Mouse (Mus musculus) thymus, postnatal 0 days (tissue): ENCODE data around the gene Slc25a17. TPM values are rescaled to one million over a fixed set of nuclear protein-coding genes. Genes with fewer than 3 reads are reported as not detected.

Source experiments
- DNase-seq: peaks from one replicate; pipeline ENCODE4 v3.0.0-alpha.2; 2015; ENCODE audit warnings: low spot score
- polyA plus RNA-seq: library from polyadenylated mRNA; unstranded; fragments of >200 nt; fragmentation: Nextera tagmentation; extraction: Ambion mirVana; gene quantifications from 2 replicates; pipeline ENCODE4 v1.2.1, GENCODE M21; 2015

The Slc25a17 gene
- 105 and 106 TPM in 2 replicates for polyA plus RNA-seq

DNA sequence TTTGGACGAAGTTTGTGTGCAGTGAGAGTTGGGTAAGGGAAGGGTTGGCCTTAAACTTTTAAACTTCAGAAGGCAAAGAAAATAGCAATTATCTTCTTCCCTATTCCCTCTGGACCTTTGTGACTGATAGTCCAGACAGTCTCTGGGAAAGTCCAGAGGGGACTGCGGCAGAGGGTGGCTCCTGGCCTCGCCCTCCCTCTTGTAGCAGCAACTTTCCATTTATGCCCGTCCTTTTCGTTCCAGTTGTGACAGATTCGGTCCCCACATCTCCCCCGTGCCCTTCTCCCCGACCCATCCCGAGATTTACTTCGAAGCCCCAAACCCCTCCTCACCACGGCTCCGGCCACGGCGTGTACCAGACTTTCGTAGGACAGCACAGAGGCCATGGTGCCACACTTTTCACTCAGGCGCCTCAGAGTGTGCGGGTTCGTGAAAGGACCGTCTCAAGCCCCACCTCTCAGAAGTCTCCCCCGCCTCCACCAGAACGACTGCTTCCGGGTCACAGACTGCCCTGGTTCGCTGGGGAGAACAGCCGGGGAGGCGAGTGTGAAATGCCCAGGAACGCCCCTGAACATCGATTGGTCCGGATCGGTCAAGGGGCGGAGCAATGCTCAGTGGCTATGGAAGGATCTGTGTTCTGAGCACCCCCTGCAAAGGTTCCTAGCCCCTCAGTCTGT is at the start of gene Slc25a17:
Slc25a17 (minus strand) TSS at position 468 of the 677 bp plus-strand sequence.
- DNase-seq, result peak; percentile 97

DNA sequence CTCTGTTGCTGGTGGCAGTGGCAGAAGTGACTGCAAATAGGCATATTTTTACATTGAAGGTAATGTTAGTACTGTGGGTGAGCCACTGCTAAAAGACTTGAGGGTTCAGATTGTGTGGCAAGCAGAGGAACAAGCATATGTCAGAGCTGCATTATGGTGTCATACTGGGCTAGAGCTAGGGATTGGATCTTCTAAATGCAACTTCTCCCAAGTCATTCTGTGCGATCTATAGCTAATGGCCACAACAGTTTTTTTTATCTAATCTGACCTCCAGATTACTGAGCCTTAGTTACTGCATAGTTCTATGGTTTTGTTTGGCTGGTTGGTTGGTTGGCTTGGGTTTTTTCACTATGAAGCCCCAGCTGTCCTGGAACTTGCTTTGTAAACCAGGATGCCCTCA is 47.6 kb upstream of the Slc25a17 start, which contains the start of gene Dnajb7:
Dnajb7 (minus strand) TSS at position 101 of the 400 bp plus-strand sequence.
- DNase-seq, result no peak

DNA sequence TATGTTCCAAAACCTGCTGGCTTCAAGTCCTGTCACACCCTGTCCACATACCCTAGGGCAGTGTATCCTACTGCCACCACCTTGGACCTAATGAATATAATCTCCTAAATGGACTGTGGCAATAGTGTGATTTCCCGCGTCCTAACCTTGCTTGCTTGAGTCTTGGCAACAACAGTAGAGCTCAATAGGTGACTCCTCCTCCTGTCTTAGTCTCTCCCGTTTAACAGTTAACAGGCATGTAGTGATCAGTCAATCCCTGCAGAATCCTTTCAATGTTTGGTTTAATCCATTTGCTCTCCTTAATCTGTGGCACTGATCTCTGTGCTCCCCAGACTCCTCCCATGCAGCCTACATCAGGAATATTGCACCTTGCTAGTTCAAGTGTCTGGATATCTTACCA is 44.4 kb upstream of the Slc25a17 start:
- DNase-seq, result no peak

DNA sequence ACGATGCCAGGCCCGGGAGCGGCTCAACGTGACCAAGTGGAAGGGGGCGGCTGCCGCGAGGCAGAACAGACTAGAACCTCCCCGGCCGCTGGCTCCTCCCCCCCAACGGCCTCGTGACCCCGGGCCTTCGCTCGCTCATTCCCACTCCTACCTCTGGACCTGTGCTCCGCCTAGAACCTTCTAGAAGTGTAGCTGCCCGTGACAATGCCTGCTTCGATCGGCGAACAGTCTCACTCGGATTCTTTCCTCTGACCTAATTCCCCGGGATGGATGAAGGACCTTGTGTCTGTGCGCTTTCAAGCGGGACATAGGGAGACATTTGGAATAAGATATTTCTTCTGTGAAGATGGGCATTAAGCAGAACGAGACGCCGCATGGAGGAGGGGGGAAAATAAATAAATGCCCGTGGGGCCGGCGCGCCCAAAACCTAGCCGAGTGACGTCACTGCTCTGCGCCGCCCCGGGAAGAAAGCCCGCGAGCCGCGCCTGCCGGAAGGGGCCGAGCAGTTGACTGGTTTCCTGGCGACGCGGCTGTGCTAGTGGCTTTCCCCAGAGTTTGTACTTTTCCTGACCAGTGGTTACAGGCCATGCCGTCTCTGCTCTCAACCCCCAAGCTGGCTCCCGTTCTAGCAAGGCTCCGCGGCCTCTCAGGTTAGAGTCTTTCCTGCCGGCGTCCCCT is 39.2 kb upstream of the Slc25a17 start, which contains the start of the genes St13 and Xpnpep3:
St13 (minus strand) TSS at position 440 of the 678 bp plus-strand sequence.
Xpnpep3 (plus strand) TSS at position 501 of the 678 bp plus-strand sequence.
- DNase-seq, result peak; percentile 95

DNA sequence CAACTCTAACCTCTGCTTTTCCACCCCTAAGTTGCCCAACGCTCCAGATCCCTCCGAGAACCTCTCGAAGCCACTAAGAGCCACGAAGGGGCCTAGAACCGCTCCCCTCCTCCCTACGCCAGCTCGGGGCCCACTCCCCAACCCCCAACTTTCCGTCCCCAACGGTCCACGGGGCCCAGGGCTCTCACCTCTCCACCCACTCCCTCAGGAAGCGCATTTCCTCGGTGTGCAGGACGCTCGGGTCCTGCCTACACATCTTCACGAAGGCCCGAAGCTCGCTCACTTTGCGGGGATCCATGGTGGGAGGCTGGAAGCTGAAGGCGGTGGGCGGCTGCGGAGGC is 38.7 kb upstream of the Slc25a17 start:
- DNase-seq, result no peak

DNA sequence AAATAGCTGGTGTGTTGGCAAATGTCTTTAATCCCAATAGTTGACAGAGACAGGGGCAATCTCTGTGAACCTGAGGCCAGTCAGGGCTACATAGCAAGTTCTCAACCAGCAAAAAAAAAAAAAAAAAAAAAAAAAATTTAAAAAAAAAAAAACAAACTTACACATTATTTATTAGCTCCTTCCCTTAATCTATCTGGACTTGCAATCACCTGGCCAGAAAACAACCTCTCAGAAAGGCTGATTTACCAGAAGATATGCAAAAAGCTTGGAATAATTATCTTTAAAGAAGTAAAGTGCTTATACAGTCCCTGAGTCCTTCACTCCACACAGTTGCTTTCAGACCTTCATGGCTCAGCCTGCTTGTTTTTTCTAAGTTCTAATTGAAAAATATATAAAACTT is 37.6 kb upstream of the Slc25a17 start:
- no peak for DNase-seq

DNA sequence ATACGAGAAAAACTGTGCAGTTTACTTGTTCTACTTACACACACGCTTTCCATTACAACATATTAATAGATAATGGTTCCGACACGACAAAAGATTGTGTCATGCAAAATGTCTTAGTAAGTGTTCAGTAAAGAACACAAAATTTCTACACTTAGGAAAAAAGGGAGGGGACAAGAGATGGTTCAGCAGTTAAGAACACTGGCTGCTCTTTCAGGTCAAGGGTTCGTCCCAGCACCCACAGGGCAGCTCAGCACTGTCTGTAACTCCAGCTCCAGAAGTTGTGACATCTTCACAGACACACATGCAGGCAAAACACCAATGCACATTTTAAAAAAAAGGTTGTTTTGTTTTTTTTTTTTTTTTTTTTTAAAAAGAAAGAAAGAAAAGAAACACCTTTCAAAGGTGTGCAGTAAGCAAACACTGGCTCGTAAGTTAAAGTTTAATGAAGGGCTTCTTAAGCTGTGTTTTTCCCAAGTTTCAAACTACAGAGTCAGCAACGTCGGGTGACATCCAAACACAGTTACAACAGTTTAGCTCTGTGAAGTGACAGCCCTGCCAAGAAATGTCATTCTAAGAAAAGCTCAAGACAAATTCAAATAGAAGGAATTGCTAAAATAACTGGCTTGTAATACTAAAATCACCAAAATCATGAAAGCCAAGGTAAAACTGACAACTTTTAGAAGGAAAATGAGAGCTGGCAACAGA is 33.8 kb upstream of the Slc25a17 start:
- no peak for DNase-seq

DNA sequence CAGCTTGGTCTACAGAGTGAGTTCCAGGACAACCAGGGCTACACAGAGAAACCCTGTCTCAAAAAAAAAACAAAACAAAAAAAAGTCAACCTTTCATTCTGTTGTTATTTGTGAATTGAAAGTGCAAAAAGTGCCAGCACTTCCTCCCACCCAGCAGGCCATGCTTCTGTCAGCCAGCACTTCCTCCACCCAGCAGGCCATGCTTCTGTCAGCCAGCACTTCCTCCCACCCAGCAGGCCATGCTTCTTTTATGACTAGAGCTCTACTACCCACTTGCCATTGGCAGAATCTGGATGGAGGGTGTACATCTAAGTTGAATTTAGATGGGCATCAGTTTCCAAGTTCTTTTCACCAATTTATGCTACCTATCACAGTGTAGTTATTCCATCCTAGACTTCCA is 32.4 kb upstream of the Slc25a17 start:
- DNase-seq, result peak; percentile 23

DNA sequence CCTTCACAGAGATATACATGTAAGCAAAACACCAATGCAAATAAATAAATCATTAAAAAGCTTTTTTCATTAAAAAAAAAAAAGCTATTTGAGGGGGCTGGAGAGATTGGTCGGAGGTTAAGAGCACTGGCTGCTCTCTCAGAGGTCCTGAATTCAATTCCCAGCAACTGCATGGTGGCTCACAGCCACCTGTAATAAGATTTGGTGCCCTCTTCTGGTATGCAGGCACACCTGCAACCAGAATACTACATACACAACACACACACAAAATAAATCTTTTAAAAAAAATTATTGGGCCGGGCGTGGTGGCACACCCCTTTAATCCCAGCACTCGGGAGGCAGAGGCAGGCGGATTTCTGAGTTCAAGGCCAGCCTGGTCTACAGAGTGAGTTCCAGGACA is 25.7 kb upstream of the Slc25a17 start:
- no peak for DNase-seq

DNA sequence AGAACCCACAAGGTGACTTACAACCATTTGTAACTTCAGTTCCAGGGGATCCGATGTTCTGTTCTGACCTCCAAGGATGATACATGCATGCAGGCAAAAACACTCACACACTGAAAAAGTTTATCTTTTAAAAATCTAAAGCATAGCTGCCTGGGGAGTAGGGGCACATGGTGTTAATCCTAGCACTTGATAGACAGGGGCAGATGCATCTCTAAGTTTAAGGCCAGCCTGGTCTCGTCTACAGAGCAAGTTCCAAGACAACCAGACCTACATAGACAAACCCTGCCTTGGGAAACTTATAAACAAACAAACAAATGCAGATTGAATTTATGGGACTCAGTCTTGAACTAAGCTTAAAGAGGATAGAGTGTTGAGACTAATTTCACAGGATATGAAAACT is 18.2 kb upstream of the Slc25a17 start:
- DNase-seq, result no peak

DNA sequence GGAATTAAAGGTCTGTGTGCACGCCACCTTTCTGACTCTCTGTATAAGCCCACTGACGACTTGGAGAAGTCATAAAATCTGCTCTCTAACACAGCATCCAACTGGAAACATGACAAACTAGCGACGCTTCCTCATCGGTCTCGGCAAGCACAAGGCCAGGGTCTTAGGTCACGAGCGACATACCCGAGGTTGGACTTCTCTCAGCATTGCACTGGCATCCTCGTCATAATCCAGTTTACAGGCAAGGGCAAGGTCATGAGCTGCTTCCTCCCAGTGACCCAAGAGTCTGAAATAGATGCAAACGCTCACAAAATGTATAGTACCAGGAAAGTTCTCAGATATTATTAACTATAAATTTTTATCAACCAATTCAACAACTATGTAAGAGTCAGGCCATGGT is 14.0 kb upstream of the Slc25a17 start:
- DNase-seq, result no peak

DNA sequence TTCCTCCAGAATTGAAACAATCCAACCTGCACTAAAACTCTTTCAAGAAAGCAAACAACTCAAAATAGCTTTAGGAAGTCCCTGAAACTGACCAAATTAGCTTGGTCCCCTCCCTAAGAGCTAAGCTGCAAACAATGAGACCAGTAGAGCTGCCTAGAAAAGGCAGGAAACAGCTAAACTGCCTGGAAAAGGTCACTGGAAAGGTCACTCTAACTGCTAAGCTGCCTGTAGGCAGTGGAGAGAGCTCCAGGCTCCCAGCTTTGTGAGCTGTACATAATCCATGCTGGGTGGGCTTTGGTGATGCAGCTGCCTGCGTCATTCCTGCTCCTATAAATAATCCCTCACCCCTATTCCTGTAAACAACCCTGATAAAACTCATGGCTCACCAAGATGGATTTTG is 9.7 kb upstream of the Slc25a17 start:
- no peak for DNase-seq

DNA sequence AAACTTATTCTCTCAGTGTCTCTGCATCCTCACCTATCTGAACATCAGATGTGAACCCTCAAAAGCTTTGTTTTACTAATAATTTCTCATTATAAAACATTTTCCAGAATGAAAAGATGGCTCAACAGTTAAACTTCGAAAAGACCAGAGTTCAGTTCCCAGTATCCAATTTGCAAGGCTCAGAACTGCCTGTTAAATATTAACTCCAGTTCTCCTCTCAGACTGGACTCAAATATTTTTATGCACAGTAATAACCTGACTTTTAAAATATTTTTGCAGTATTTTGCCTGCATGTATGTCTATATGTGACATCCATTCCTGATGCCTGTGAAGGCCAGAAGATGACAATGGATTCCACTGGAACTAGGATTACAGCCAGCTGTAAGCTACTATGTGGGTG is 8.0 kb upstream of the Slc25a17 start:
- no peak for DNase-seq

DNA sequence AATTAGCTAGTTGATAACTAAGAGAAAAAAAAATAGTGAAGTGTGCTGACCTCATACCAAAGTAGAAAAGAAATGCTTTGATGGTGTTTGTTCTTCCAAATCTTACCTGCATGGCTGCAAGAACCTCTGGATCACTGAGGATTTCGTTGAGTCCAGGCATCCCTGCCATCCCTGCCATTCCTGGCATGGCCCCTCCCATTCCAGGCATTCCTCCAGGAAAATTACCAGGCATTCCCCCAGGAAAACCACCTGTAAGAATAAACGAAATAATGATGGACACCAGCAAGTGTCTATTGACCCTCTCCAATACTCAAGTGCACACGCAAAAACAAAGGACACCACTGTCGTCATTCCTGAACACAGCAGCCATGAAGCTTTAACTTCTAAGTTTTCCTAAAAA is 5.6 kb upstream of the Slc25a17 start:
- DNase-seq, result no peak

DNA sequence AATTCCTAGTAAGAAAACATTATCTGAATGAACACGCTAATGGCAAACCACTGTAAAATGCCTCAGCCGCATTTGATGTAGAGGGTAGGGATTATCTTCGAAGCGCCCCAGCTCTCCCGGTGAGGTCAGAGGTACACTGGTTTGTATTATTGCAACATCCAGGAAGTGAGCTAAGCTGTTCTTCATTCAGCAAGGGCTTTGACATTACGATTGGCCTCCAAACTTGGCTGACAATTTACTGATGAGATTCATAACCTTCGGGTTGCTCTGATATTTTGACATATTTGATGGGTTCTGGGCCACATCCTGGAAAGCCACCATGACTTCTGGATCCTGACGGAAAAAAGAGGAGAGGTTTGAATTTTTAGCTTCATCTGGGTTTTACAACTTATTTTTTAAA is 4.6 kb upstream of the Slc25a17 start:
- DNase-seq, result no peak

DNA sequence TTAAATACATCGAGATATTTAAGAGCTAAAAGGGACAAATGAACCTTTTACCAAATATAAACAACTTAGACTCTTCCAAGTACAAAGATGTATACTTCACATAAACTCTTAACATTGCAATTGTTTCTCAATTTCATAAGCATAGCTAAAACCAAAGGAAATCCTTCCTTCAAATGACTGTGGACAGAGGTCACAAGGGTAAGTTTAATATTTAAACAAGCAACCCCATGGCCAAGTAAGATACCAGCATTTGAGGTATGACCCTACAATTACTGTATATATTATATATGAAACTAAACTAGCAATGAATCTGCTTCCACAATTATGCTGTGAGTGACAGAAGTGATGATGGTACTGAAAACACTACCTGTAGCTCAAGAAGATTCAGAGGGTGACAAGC is 3.7 kb upstream of the Slc25a17 start:
- no peak for DNase-seq

DNA sequence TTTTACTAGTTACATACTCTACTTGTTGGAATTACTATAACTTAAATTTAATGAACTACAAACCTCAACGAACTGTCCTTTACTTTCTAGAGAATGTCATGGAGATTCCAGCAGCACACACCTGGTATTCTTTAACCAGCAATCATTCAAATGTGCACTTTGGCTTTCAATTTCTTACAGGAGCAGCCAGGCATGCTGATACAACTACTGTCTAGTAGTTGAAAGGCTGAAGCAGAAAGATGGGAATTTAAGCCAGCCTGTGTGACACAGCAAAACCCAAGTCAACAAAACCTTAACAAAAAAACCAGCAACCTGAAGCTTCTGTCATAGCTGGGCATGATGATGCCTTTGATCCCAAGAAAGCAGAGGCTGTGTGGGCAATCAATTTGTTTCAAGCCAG is 1.9 kb upstream of the Slc25a17 start:
- DNase-seq, result no peak

DNA sequence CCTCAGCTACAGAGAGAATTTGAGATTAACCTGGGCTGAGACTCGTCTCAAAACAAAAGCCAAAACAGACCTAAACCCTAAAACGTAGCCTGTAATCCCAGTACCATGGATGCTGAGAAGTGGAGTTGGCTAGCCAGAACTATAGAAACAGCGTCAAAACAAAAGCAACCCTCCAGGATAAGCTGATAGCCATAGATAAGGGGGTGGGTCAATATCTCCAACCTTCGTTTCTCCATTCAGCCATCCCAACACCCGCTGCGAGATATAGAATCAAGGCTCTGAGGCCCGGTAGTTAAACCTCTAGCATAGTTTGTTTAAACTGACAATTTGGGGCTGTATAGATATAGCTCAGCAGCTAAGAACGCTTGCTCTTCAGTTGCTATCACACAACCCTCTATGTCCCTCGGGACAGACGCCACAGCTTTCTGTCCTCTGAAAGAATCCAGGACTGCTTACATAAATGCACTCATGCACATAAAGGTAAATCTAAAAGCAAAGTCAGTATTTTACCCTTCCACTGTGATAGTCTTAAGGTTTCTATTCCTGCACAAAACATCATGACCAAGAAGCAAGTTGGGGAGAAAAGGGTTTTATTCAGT is 904 bp upstream of the Slc25a17 start:
- DNase-seq, result no peak

DNA sequence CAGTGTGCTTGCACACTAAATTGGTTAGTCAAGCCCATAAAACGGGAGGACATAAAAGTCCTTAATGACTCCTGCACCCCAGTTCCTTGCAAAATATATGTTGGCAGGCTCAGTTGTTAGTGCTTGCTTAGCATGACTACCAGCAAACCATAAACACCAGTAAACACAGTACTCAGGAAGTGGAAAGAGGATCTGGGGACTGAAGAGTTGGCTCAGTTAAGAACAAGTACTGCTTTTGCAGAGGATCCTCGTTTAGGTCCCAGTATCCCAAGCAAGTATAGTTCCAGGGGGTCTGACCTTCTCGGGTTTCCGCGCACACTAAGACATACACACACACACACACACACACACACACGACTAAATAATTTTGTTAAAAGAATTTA is 401 bp upstream of the Slc25a17 start:
- DNase-seq, result no peak

DNA sequence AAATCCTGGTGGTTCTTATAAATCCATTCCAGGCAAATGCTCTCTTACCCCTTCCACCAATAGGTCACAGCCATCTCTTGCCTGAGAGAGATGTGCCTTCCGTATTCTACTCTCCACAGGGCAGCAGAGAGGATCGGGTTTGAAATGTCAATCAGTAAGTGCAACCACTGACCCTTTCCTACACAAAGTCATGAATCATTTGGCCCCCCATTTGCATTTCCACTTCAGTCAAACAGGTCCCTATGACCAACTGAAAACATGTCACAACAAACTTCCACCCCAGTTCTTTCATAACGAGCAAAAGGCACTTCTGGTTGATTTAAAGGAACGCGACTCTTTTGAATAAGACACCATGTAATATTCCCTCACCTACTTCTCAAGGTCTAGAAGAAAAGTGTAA is 1.2 kb downstream of the Slc25a17 start:
- no peak for DNase-seq

DNA sequence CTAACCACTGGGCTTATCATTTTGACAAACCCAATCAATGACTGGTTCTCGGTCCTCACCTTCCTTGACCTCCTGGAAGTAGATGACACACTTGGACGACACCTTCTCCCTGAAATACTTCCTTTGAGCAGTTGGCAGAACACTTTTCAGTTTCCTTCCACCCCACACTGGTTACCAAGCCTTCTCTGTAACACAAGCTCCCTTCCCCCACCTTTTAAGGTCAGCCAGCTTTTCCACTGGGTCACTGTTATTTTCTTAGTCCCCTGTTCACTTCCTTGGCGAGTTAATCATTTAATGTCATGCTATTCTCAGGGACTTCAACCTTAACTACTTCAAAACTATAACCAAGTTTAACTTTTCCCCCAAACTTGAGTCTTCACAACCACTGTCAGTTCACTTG is 1.7 kb downstream of the Slc25a17 start:
- no peak for DNase-seq

DNA sequence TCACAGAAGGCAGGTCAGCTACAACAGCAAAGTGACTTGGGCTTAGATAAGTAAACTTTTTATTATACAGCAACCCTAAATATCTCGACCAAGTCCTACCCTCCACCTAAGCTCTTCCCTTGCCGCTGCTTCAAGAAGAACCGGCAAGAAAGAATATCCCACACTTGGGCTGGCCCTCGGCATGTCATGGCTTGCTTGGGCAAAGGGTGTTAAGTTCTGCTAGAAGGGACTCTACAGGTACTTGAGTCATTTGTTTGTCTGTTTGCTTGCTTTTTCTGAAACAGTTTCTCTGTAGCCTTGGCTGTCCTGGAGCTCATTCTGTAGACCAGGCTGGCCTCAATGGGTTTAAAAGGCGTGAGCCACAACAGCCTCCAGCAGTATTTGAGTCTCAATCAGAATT is 3.7 kb downstream of the Slc25a17 start:
- no peak for DNase-seq
